Mouse (Mus musculus) midbrain, postnatal 0 days (tissue): ENCODE measurements around the gene Tas2r126. TPM values are rescaled to one million over a fixed set of nuclear protein-coding genes. Genes with fewer than 3 reads are reported as not detected.
"Not testable (repeated sequence)": the region's sequence is repeated elsewhere in the genome, so short reads cannot be mapped to it uniquely, and the experiment has no call there.

Experiments used
- ATAC-seq: fragments of 200-750 bp; cut with Nextera tagmentation; 2 replicates; pipeline ENCODE4 v1.8.0; 2017; ENCODE audit warnings: moderate number of reproducible peaks, mild to moderate bottlenecking, moderate TSS enrichment, moderate library complexity; ENCODE audit not compliant: low FRiP score
- DNase-seq: peaks from one replicate; pipeline ENCODE4 v3.0.0-alpha.2; 2015; ENCODE audit warnings: low spot score
- H3K27ac ChIP-seq: fragments of 300-500 bp; sonication (generic); 2 replicates; pipeline ENCODE4 v1.5.1; 2014; ENCODE audit warnings: low read depth, mild to moderate bottlenecking, low read length, mixed read lengths
- H3K27me3 ChIP-seq: fragments of 300-500 bp; sonication (generic); 2 replicates; pipeline ENCODE4 v1.6.1; 2014; ENCODE audit warnings: low read length, control low read depth, mixed read lengths; ENCODE audit not compliant: insufficient read depth
- H3K36me3 ChIP-seq: fragments of 300-500 bp; sonication (generic); 2 replicates; pipeline ENCODE4 v1.6.1; 2014; ENCODE audit warnings: low read length, control low read depth, mixed read lengths; ENCODE audit not compliant: insufficient read depth
- H3K4me1 ChIP-seq: fragments of 300-500 bp; sonication (generic); 2 replicates; pipeline ENCODE4 v1.6.1; 2014; ENCODE audit warnings: mild to moderate bottlenecking, control low read depth, antibody characterized with exemption, low read length, mixed read lengths; ENCODE audit not compliant: insufficient read depth
- H3K4me2 ChIP-seq: fragments of 300-500 bp; sonication (generic); 2 replicates; pipeline ENCODE4 v1.6.1; 2014; ENCODE audit warnings: low read depth, mild to moderate bottlenecking, low read length, mixed read lengths; ENCODE audit not compliant: poor library complexity, severe bottlenecking
- H3K4me3 ChIP-seq: fragments of 300-500 bp; sonication (generic); 2 replicates; pipeline ENCODE4 v1.5.1; 2014; ENCODE audit warnings: low read depth, mild to moderate bottlenecking, low read length, moderate library complexity
- H3K9ac ChIP-seq: fragments of 300-500 bp; sonication (generic); replicated peaks from 2 replicates; pipeline ENCODE4 v1.6.1; 2014; ENCODE audit warnings: mild to moderate bottlenecking, low read length, moderate library complexity, mixed read lengths; ENCODE audit not compliant: poor library complexity, severe bottlenecking
- H3K9me3 ChIP-seq: fragments of 300-500 bp; sonication (generic); 2 replicates; pipeline ENCODE4 v1.6.1; 2016; ENCODE audit warnings: low read length, control low read depth
- CTCF ChIP-seq: IDR thresholded peaks from 2 replicates; pipeline ENCODE4 v1.5.1; 2016; ENCODE audit warnings: antibody characterized with exemption, mild to moderate bottlenecking
- WGBS: fragments of 180-500 bp; shearing (Covaris S2); extraction: QIAGEN DNeasy Blood & Tissue Kit; methylation state at CpG from one replicate; pipeline ENCODE4 v1.1.7; 2014; 5-methylcytosine and 5-hydroxymethylcytosine counted together
- polyA plus RNA-seq: library from polyadenylated mRNA; unstranded; fragments of >200 nt; fragmentation: Nextera tagmentation; extraction: Ambion mirVana; gene quantifications from 2 replicates; pipeline ENCODE4 v1.2.1, GENCODE M21; 2015
- total RNA-seq: library from RNA; depleted of rRNA; stranded (reverse); fragments of >200 nt; gene quantifications from 2 replicates; pipeline ENCODE4 v1.2.3, GENCODE M21; 2014; rRNA removed

Tas2r126 gene
- total and polyA plus RNA-seq, 2 experiments from 2014 or later, result not detected

- no peak for ATAC-seq
- whole genome bisulfite sequencing, result 91% methylated on average over 4 of the region's 4 CpGs
- Histone ChIP-seq H3K9ac (no peak overlapping the region), H3K9me3 (no peaks in the 10 kb centered on the region), H3K4me1 (no peaks in the 10 kb centered on the region), H3K4me2 (no peak overlapping the region), H3K27ac (no peak overlapping the region), H3K36me3 (no peaks in the 10 kb centered on the region), H3K27me3 (no peaks in the 10 kb centered on the region), H3K4me3 (no peak overlapping the region)
- no peak for DNase-seq
- TF ChIP-seq CTCF, result no peak
Observed at GRCm38 (mm10) chr6:42470542-42470941, 36.2 kb downstream of the Tas2r126 start.

DNA sequence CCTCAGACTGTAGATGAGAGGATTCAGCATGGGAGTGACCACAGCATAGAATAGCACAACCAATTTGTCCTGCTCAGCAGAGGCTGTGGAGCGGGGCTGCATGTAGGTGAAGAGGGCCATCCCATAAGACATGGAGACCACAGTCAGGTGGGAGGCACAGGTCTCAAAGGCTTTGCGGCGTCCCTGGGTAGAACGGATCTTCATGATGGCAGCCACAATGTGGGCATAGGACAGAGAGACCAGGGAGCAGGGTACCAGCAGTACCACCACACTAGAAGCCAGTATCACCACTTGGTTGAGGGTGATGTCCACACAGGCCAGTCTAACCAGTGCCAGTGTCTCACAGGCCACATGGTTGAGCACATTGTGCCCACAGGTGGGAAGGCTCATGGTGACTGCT, 37.0 kb downstream of the Tas2r126 start:
- H3K4me2 ChIP-seq, H3K4me3 ChIP-seq, H3K27ac ChIP-seq, DNase-seq, H3K9ac ChIP-seq, ATAC-seq, H3K4me1 ChIP-seq, H3K36me3 ChIP-seq, H3K9me3 ChIP-seq, H3K27me3 ChIP-seq: not testable (repeated sequence)
- 97% methylated on average over 4 of the region's 4 CpGs for WGBS

GRCm38 (mm10) chr6:42476235-42476634, 41.9 kb downstream of the Tas2r126 start, which contains the start of gene Olfr457:
Gene Olfr457, minus strand, starts transcription at chr6:42476335.
- Histone ChIP-seq H3K4me3 (no peak within 1 kb of the TSS), H3K27me3 (no peaks in the 10 kb centered on the region), H3K9ac (no peak within 1 kb of the TSS), H3K4me2 (no peak within 1 kb of the TSS), H3K27ac (no peak within 1 kb of the TSS), H3K36me3 (no peaks in the 10 kb centered on the region), H3K4me1 (no peaks in the 10 kb centered on the region), H3K9me3 (no peaks in the 10 kb centered on the region)
- WGBS, result 71% methylated on average over 1 of the region's 1 CpGs
- no peak for ATAC-seq
- TF ChIP-seq CTCF, result no peak
- DNase-seq, result no peak

- TF ChIP-seq CTCF, result no peak
- ATAC-seq (no peak), DNase-seq (no peak)
- H3K27ac ChIP-seq, result no peak overlapping the region
- no peak overlapping the region for H3K4me2 ChIP-seq
- H3K36me3 ChIP-seq, result no peaks in the 10 kb centered on the region
- H3K9ac ChIP-seq, result no peak overlapping the region
- H3K27me3 ChIP-seq, result no peaks in the 10 kb centered on the region
- no peaks in the 10 kb centered on the region for H3K9me3 ChIP-seq
- H3K4me3 ChIP-seq, result no peak overlapping the region
- no peaks in the 10 kb centered on the region for H3K4me1 ChIP-seq
Observed at GRCm38 (mm10) chr6:42484633-42485032, 50.3 kb downstream of the Tas2r126 start.

Other genes with a start within 250 kb of the Tas2r126 start
- not detected in 2 replicates for gene Tas2r144, start 219.2 kb upstream of the Tas2r126 start, total RNA-seq
- not detected in 2 replicates for gene Tas2r144, start 219.2 kb upstream of the Tas2r126 start, polyA plus RNA-seq
- 5.4 and 9.0 TPM in 2 replicates for gene Gstk1, start 188.6 kb upstream of the Tas2r126 start, total RNA-seq
- 10.4 and 12.3 TPM in 2 replicates for gene Gstk1, start 188.6 kb upstream of the Tas2r126 start, polyA plus RNA-seq
- not detected in 2 replicates for gene Tmem139, start 172.6 kb upstream of the Tas2r126 start, total RNA-seq
- gene Tmem139, start 172.6 kb upstream of the Tas2r126 start, polyA plus RNA-seq, result 0.14 and 0.15 TPM in 2 replicates
- 42.6 and 50.7 TPM in 2 replicates for gene Casp2, start 169.6 kb upstream of the Tas2r126 start, total RNA-seq
- 17.9 and 18.4 TPM in 2 replicates for gene Casp2, start 169.6 kb upstream of the Tas2r126 start, polyA plus RNA-seq
- 1.2 and 2.4 TPM in 2 replicates for gene Clcn1, start 147.8 kb upstream of the Tas2r126 start, total RNA-seq
- gene Clcn1, start 147.8 kb upstream of the Tas2r126 start, polyA plus RNA-seq, result 1.0 and 1.3 TPM in 2 replicates
- gene Fam131b, start 109.9 kb upstream of the Tas2r126 start, total RNA-seq, result 55.6 and 59.6 TPM in 2 replicates
- gene Fam131b, start 109.9 kb upstream of the Tas2r126 start, polyA plus RNA-seq, result 5.6 and 6.0 TPM in 2 replicates
- 47.3 and 71.7 TPM in 2 replicates for gene Zyx, start 84.9 kb upstream of the Tas2r126 start, total RNA-seq
- 60.5 and 62.7 TPM in 2 replicates for gene Zyx, start 84.9 kb upstream of the Tas2r126 start, polyA plus RNA-seq
- gene Epha1, start 61.3 kb upstream of the Tas2r126 start, total RNA-seq, result 0.71 and 1.1 TPM in 2 replicates
- 0.58 and 0.74 TPM in 2 replicates for gene Epha1, start 61.3 kb upstream of the Tas2r126 start, polyA plus RNA-seq
- gene Tas2r143, start 34.3 kb upstream of the Tas2r126 start, total RNA-seq, result not detected in 2 replicates
- not detected in 2 replicates for gene Tas2r143, start 34.3 kb upstream of the Tas2r126 start, polyA plus RNA-seq
- not detected in 2 replicates for gene Tas2r135, start 29.1 kb upstream of the Tas2r126 start, total RNA-seq
- gene Tas2r135, start 29.1 kb upstream of the Tas2r126 start, polyA plus RNA-seq, result not detected in 2 replicates
- not detected in 2 replicates for gene Olfr458, start 30.7 kb downstream of the Tas2r126 start, total RNA-seq
- not detected in 2 replicates for gene Olfr458, start 30.7 kb downstream of the Tas2r126 start, polyA plus RNA-seq
- not detected in 2 replicates for gene Olfr457, start 41.8 kb downstream of the Tas2r126 start, total RNA-seq
- gene Olfr457, start 41.8 kb downstream of the Tas2r126 start, polyA plus RNA-seq, result not detected in 2 replicates
- not detected in 2 replicates for gene Olfr456, start 52.7 kb downstream of the Tas2r126 start, total RNA-seq
- not detected in 2 replicates for gene Olfr456, start 52.7 kb downstream of the Tas2r126 start, polyA plus RNA-seq
- gene Olfr455, start 113.1 kb downstream of the Tas2r126 start, total RNA-seq, result not detected in 2 replicates
- gene Olfr455, start 113.1 kb downstream of the Tas2r126 start, polyA plus RNA-seq, result not detected in 2 replicates
- gene Tcaf3, start 163.2 kb downstream of the Tas2r126 start, total RNA-seq, result not detected in 2 replicates
- gene Tcaf3, start 163.2 kb downstream of the Tas2r126 start, polyA plus RNA-seq, result not detected in 2 replicates
- 3.1 and 4.7 TPM in 2 replicates for gene Tcaf2, start 210.7 kb downstream of the Tas2r126 start, total RNA-seq
- gene Tcaf2, start 210.7 kb downstream of the Tas2r126 start, polyA plus RNA-seq, result 1.5 and 1.8 TPM in 2 replicates